Mouse (Mus musculus): Measurements from ENCODE around the gene Vmn2r101. TPM values are rescaled to one million over a fixed set of nuclear protein-coding genes. Genes with fewer than 3 reads are reported as not detected.

Gene Vmn2r101
- not detected in 2 replicates for total RNA-seq (2014; fragmentation: Nextera tagmentation)
- total RNA-seq (2017), result not detected in 2 replicates

DNA sequence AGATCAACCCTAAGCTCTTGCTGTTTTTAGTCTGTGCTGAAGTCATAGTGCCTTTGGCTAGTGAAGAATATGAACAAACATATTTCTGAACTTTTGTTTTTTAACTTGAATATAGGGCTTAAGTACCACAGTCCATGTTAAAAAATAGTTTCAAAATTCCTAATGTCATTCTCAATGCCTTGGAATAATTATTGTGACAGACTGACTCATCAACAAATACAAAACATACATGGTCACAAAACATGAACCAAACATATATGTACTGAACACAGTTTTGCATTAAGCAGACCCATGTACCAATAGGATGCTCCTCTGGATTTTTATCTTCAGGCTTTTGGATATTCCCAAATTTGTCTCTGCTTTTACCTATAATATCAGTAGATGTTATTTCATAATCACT, at the start of gene Vmn2r101:
TSS of gene Vmn2r101 (plus strand) at position 301 of the 400 bp plus-strand sequence.
- no peak for ATAC-seq (replicated peaks; ENCODE audit: poor library complexity, severe bottlenecking)

GRCm38 (mm10) chr17:19629328-19629727, 52.3 kb downstream of the Vmn2r101 start:
- ATAC-seq (replicated peaks; ENCODE audit: poor library complexity, severe bottlenecking), result no peak

GRCm38 (mm10) chr17:19658447-19658846, 81.4 kb downstream of the Vmn2r101 start:
- no peak for ATAC-seq (replicated peaks; ENCODE audit: poor library complexity, severe bottlenecking)

GRCm38 (mm10) chr17:19660028-19660427, 83.0 kb downstream of the Vmn2r101 start, which contains the start of gene Vmn2r102:
TSS of gene Vmn2r102 (plus strand) at chr17:19660328.
- ATAC-seq (replicated peaks; ENCODE audit: poor library complexity, severe bottlenecking), result no peak

Other genes starting within 250 kb of the Vmn2r101 start
- not detected in 2 replicates for gene Vmn2r99, start 215.3 kb upstream of the Vmn2r101 start, total RNA-seq (2014; fragmentation: Nextera tagmentation)
- not detected in 2 replicates for gene Vmn2r99, start 215.3 kb upstream of the Vmn2r101 start, total RNA-seq (2017)
- gene Vmn2r100, start 72.5 kb upstream of the Vmn2r101 start, total RNA-seq (2014; fragmentation: Nextera tagmentation), result not detected in 2 replicates
- not detected in 2 replicates for gene Vmn2r100, start 72.5 kb upstream of the Vmn2r101 start, total RNA-seq (2017)
- not detected in 2 replicates for gene Vmn2r102, start 83.1 kb downstream of the Vmn2r101 start, total RNA-seq (2014; fragmentation: Nextera tagmentation)
- gene Vmn2r102, start 83.1 kb downstream of the Vmn2r101 start, total RNA-seq (2017), result not detected in 2 replicates
- not detected in 2 replicates for gene Vmn2r103, start 196.1 kb downstream of the Vmn2r101 start, total RNA-seq (2014; fragmentation: Nextera tagmentation)
- not detected in 2 replicates for gene Vmn2r103, start 196.1 kb downstream of the Vmn2r101 start, total RNA-seq (2017)

All from granulocyte monocyte progenitor cell, adult 5-6 weeks (primary cell).